25 mouse cellular contexts compared by ENCODE assay signal in the genomic region with DNA sequence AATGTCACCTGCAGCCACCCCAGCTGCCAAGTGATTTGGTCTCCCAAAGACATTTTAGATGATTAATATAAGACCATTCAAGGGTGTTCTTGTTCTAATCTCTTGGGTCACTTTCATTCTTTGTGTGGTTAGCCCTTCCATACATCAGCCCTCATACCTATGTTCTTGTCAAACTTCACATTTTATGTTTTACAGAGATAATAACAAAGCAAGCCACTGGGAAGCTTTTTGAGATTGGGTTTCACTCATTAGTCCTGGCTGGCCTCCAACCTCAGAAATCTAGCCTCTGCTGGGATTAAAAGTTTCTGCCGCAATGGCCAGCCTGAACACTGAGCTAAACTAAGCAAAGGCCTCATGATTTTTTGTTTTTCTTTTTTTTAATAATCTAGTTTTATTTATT. TPM values are rescaled to one million over a fixed set of nuclear protein-coding genes. Genes with fewer than 3 reads are reported as not detected.
DNase-seq lines count a peak whose midpoint lies in the region; ATAC-seq and TF ChIP-seq lines count a peak whose summit lies in the region.
"Had no signal": no experiment of that assay in that cellular context is flagged by ENCODE, and none has a peak within 500 bp of the region (broad histone marks: within the 10 kb centered on the region; RNA-seq: fewer than 3 reads in every experiment).

No protein-coding gene starts in this region.

- no peak overlapping the region for H3K4me2 ChIP-seq in embryonic facial prominence, embryonic 12.5 days (replicated peaks)
- H3K4me2 ChIP-seq in limb, embryonic 13.5 days (replicated peaks) = no peak overlapping the region
- no peak overlapping the region for H3K4me2 ChIP-seq in limb, embryonic 14.5 days (replicated peaks; ENCODE audit: low read depth, low read length, severe bottlenecking)
- no peak overlapping the region for H3K4me2 ChIP-seq in forebrain, embryonic 12.5 days
- H3K4me2 ChIP-seq: embryonic facial prominence, embryonic 13.5 days; heart, embryonic 13.5 days; intestine, embryonic 15.5 days had no signal

- no peaks in the 10 kb centered on the region for H3K27me3 ChIP-seq in embryonic facial prominence, embryonic 12.5 days
- no peaks in the 10 kb centered on the region for H3K27me3 ChIP-seq in embryonic facial prominence, embryonic 10.5 days (replicated peaks; ENCODE audit: low read depth, poor library complexity, severe bottlenecking)
- no peaks in the 10 kb centered on the region for H3K27me3 ChIP-seq in limb, embryonic 13.5 days
- no peaks in the 10 kb centered on the region for H3K27me3 ChIP-seq in limb, embryonic 10.5 days (ENCODE audit: low read depth, poor library complexity, severe bottlenecking)
- no peaks in the 10 kb centered on the region for H3K27me3 ChIP-seq in MEL (ENCODE audit: control insufficient read depth in 1 of 2, insufficient read depth in 2 of 2, low read length in 2 of 2)
- no peaks in the 10 kb centered on the region for H3K27me3 ChIP-seq in limb, embryonic 14.5 days (ENCODE audit: control insufficient read depth, insufficient read depth, low read length)
- no peaks in the 10 kb centered on the region for H3K27me3 ChIP-seq in forebrain, embryonic 12.5 days
- H3K27me3 ChIP-seq: embryonic facial prominence, embryonic 13.5 days; heart, embryonic 13.5 days; intestine, embryonic 15.5 days had no signal

- H3K36me3 ChIP-seq in embryonic facial prominence, embryonic 12.5 days = peaks cover 27% of the 10 kb centered on the region
- peaks cover 46% of the 10 kb centered on the region for H3K36me3 ChIP-seq in embryonic facial prominence, embryonic 10.5 days (replicated peaks)
- peaks cover 21% of the 10 kb centered on the region for H3K36me3 ChIP-seq in limb, embryonic 13.5 days
- H3K36me3 ChIP-seq in limb, embryonic 10.5 days = peaks cover 47% of the 10 kb centered on the region
- H3K36me3 ChIP-seq in MEL (ENCODE audit: control insufficient read depth in 1 of 2, insufficient read depth in 2 of 2, low read length in 2 of 2) = peaks cover 0 to 8% of the 10 kb centered on the region in 2 experiments; a peak in 3 of 4 replicates
- peaks cover 27% of the 10 kb centered on the region for H3K36me3 ChIP-seq in limb, embryonic 14.5 days (ENCODE audit: control insufficient read depth, insufficient read depth, low read length)
- peaks cover 25% of the 10 kb centered on the region for H3K36me3 ChIP-seq in forebrain, embryonic 12.5 days (replicated peaks)

- no peak overlapping the region for H3K9ac ChIP-seq in embryonic facial prominence, embryonic 12.5 days
- H3K9ac ChIP-seq in limb, embryonic 13.5 days = no peak overlapping the region
- no peak overlapping the region for H3K9ac ChIP-seq in MEL (ENCODE audit: control insufficient read depth, low read depth, low read length, poor library complexity, severe bottlenecking)
- H3K9ac ChIP-seq in limb, embryonic 14.5 days (ENCODE audit: low read depth, low read length, severe bottlenecking) = no peak overlapping the region
- no peak overlapping the region for H3K9ac ChIP-seq in forebrain, embryonic 12.5 days
- H3K9ac ChIP-seq: embryonic facial prominence, embryonic 13.5 days; forebrain, postnatal 0 days; heart, embryonic 13.5 days; intestine, embryonic 15.5 days had no signal

- H3K27ac ChIP-seq in embryonic facial prominence, embryonic 12.5 days = 0 out of 2 replicates have a peak overlapping the region, but pooled peaks have one; percentile 48
- no peak overlapping the region for H3K27ac ChIP-seq in embryonic facial prominence, embryonic 10.5 days (replicated peaks)
- H3K27ac ChIP-seq in limb, embryonic 13.5 days = 0 out of 2 replicates have a peak overlapping the region, but pooled peaks have one; percentile 15
- H3K27ac ChIP-seq in limb, embryonic 10.5 days = no peak overlapping the region
- H3K27ac ChIP-seq in MEL (ENCODE audit: control insufficient read depth, low read depth, low read length) = no peak overlapping the region
- H3K27ac ChIP-seq in limb, embryonic 14.5 days (replicated peaks; ENCODE audit: low read depth, low read length) = no peak overlapping the region
- no peak overlapping the region for H3K27ac ChIP-seq in forebrain, embryonic 12.5 days
- H3K27ac ChIP-seq: embryonic facial prominence, embryonic 13.5 days; forebrain, embryonic 10.5 days; gastrocnemius, adult 2 months; heart, embryonic 10.5 days; heart, embryonic 13.5 days; intestine, embryonic 15.5 days had no signal

- no peak for TF ChIP-seq RAD21 in MEL (IDR thresholded peaks at IDR 0.05; ENCODE audit: low read depth, low read length)

- no peak for TF ChIP-seq EP300 in MEL (IDR thresholded peaks at IDR 0.05; ENCODE audit: low read depth in 1 of 2, low read length in 2 of 2)

- H3K4me3 ChIP-seq in embryonic facial prominence, embryonic 12.5 days = no peak overlapping the region
- no peak overlapping the region for H3K4me3 ChIP-seq in embryonic facial prominence, embryonic 10.5 days
- no peak overlapping the region for H3K4me3 ChIP-seq in limb, embryonic 13.5 days
- H3K4me3 ChIP-seq in limb, embryonic 10.5 days = no peak overlapping the region
- H3K4me3 ChIP-seq in MEL (ENCODE audit: control insufficient read depth in 1 of 2, insufficient read depth in 1 of 2, low read depth in 2 of 2, low read length in 2 of 2) = no peak overlapping the region
- H3K4me3 ChIP-seq in limb, embryonic 14.5 days (replicated peaks; ENCODE audit: low read length) = no peak overlapping the region
- no peak overlapping the region for H3K4me3 ChIP-seq in forebrain, embryonic 12.5 days (replicated peaks)
- H3K4me3 ChIP-seq: embryonic facial prominence, embryonic 13.5 days; forebrain, embryonic 10.5 days; gastrocnemius, adult 2 months; heart, embryonic 10.5 days; heart, embryonic 13.5 days; intestine, embryonic 15.5 days had no signal

- TF ChIP-seq POLR2A in MEL (IDR thresholded peaks at IDR 0.05; ENCODE audit: control insufficient read depth in 1 of 2, insufficient read depth in 1 of 2, low read depth in 1 of 2, low read length in 2 of 2, poor library complexity in 1 of 2) = no peak
- no peak for TF ChIP-seq POLR2A in limb, embryonic 14.5 days (IDR thresholded peaks at IDR 0.05; ENCODE audit: borderline replicate concordance, extremely low read depth, insufficient read depth, insufficient read length)

- ATAC-seq in embryonic facial prominence, embryonic 12.5 days (ENCODE audit: insufficient number of reproducible peaks, insufficient read depth, low FRiP score, low TSS enrichment) = no peak
- ATAC-seq in limb, embryonic 13.5 days (ENCODE audit: low FRiP score, low read depth) = no peak
- no peak for ATAC-seq in limb, embryonic 14.5 days (ENCODE audit: low FRiP score, low read depth)
- no peak for ATAC-seq in forebrain, embryonic 12.5 days (ENCODE audit: low FRiP score)
- ATAC-seq: forebrain, embryonic 14.5 days; forebrain, postnatal 0 days; hindbrain, embryonic 16.5 days; intestine, embryonic 15.5 days had no signal

- DNase-seq in embryonic facial prominence, embryonic 10.5 days (ENCODE audit: low spot score) = no peak
- DNase-seq in limb, embryonic 10.5 days (ENCODE audit: low spot score) = no peak
- peak; percentile 46 for DNase-seq in MEL (ENCODE audit: low read depth, low spot score)
- DNase-seq in limb, embryonic 14.5 days (ENCODE audit: low spot score) = peak; percentile 40
- DNase-seq in kidney, postnatal 14 days = no peak
- DNase-seq: adrenal gland, adult 8-10 months; adrenal gland, postnatal 36 days; cerebellum, adult 18-20 months; cerebellum, adult 9-10 months; forebrain, postnatal 0 days; gastrocnemius, adult 2 months; gastrocnemius, postnatal 14 days; heart, adult 18-20 months; heart, postnatal 14 days; heart, postnatal 4 days had no signal

- H3K79me2 ChIP-seq in MEL (ENCODE audit: control insufficient read depth, insufficient read depth, low read length, poor library complexity) = peaks cover 6% of the 10 kb centered on the region; the same call in 1 of the 2 replicates

- WGBS in embryonic facial prominence, embryonic 12.5 days = 61% methylated on average over 1 of the region's 1 CpGs
- WGBS in embryonic facial prominence, embryonic 10.5 days = 85% methylated on average over 1 of the region's 1 CpGs
- 67% methylated on average over 1 of the region's 1 CpGs for WGBS in limb, embryonic 13.5 days
- 90% methylated on average over 1 of the region's 1 CpGs for WGBS in limb, embryonic 10.5 days
- WGBS in limb, embryonic 14.5 days = 59% methylated on average over 1 of the region's 1 CpGs
- WGBS in forebrain, embryonic 12.5 days = 87% methylated on average over 1 of the region's 1 CpGs

- TF ChIP-seq CTCF in MEL (IDR thresholded peaks at IDR 0.05 in 2 of 3, conservative IDR thresholded peaks at IDR 0.05 in 1 of 3; ENCODE audit: control insufficient read depth in 1 of 3, insufficient read depth in 1 of 3, low read depth in 2 of 3, low read length in 3 of 3, poor library complexity in 1 of 3, severe bottlenecking in 1 of 3) = no peak

- H3K4me1 ChIP-seq in embryonic facial prominence, embryonic 12.5 days = peaks cover 40% of the 10 kb centered on the region
- H3K4me1 ChIP-seq in embryonic facial prominence, embryonic 10.5 days = peaks cover 40% of the 10 kb centered on the region
- peaks cover 67% of the 10 kb centered on the region for H3K4me1 ChIP-seq in limb, embryonic 13.5 days
- peaks cover 13% of the 10 kb centered on the region for H3K4me1 ChIP-seq in limb, embryonic 10.5 days
- peaks cover 5 to 8% of the 10 kb centered on the region in 2 experiments for H3K4me1 ChIP-seq in MEL (ENCODE audit: control insufficient read depth in 1 of 2, insufficient read depth in 2 of 2, low read length in 2 of 2)
- peaks cover 36% of the 10 kb centered on the region for H3K4me1 ChIP-seq in limb, embryonic 14.5 days (ENCODE audit: control insufficient read depth, insufficient read depth, low read length)
- peaks cover 41% of the 10 kb centered on the region for H3K4me1 ChIP-seq in forebrain, embryonic 12.5 days

- no peaks in the 10 kb centered on the region for H3K9me3 ChIP-seq in embryonic facial prominence, embryonic 12.5 days
- no peaks in the 10 kb centered on the region for H3K9me3 ChIP-seq in embryonic facial prominence, embryonic 10.5 days
- no peaks in the 10 kb centered on the region for H3K9me3 ChIP-seq in limb, embryonic 13.5 days
- H3K9me3 ChIP-seq in limb, embryonic 10.5 days (replicated peaks) = no peaks in the 10 kb centered on the region
- no peaks in the 10 kb centered on the region for H3K9me3 ChIP-seq in MEL (replicated peaks; ENCODE audit: insufficient read depth, low read length)
- no peaks in the 10 kb centered on the region for H3K9me3 ChIP-seq in limb, embryonic 14.5 days (ENCODE audit: control insufficient read depth, low read length)
- H3K9me3 ChIP-seq in forebrain, embryonic 12.5 days = no peaks in the 10 kb centered on the region
- H3K9me3 ChIP-seq: embryonic facial prominence, embryonic 13.5 days; forebrain, embryonic 10.5 days; heart, embryonic 10.5 days; heart, embryonic 13.5 days; intestine, embryonic 15.5 days had no signal

RNA-seq across cellular contexts. Expression of a gene that starts 3.6 kb away (rescaled TPM):
- 16.5 and 18.7 TPM in 2 replicates for polyA plus RNA-seq in embryonic facial prominence, embryonic 12.5 days (2016; fragmentation: Nextera tagmentation; extraction: Ambion mirVana)
- polyA plus RNA-seq in embryonic facial prominence, embryonic 10.5 days (2016; fragmentation: Nextera tagmentation; extraction: Ambion mirVana) = 14.3 and 14.7 TPM in 2 replicates
- polyA plus RNA-seq in limb, embryonic 13.5 days (2015; fragmentation: Nextera tagmentation; extraction: Ambion mirVana) = 14.4 and 16.1 TPM in 2 replicates
- polyA plus RNA-seq in limb, embryonic 10.5 days (2016; fragmentation: Nextera tagmentation; extraction: Ambion mirVana) = 16.0 TPM in 2 replicates
- 12.2 and 14.7 TPM in 2 replicates for total RNA-seq in MEL (2012; rRNA removed)
- polyA plus RNA-seq in MEL (2012; ENCODE audit: insufficient read depth in 1 of 2, insufficient read length in 2 of 2, low read depth in 1 of 2, low replicate concordance in 2 of 2, missing spikeins in 1 of 2) = 10 to 100 TPM; 55.2 to 81.0 TPM
- polyA plus RNA-seq in limb, embryonic 14.5 days (2012; rRNA removed) = 49.1 and 77.0 TPM in 2 replicates
- 24.1 and 27.1 TPM in 2 replicates for polyA plus RNA-seq in limb, embryonic 14.5 days (2014; fragmentation: Nextera tagmentation; extraction: Ambion mirVana)
- 18.5 and 21.9 TPM in 2 replicates for polyA plus RNA-seq in forebrain, embryonic 12.5 days (2016; fragmentation: Nextera tagmentation; extraction: Ambion mirVana)

RNA-seq across cellular contexts. Expression of a gene that starts 27.6 kb away (rescaled TPM):
- 14.4 and 15.3 TPM in 2 replicates for polyA plus RNA-seq in embryonic facial prominence, embryonic 12.5 days (2016; fragmentation: Nextera tagmentation; extraction: Ambion mirVana)
- 14.0 and 15.1 TPM in 2 replicates for polyA plus RNA-seq in embryonic facial prominence, embryonic 10.5 days (2016; fragmentation: Nextera tagmentation; extraction: Ambion mirVana)
- 15.0 and 17.4 TPM in 2 replicates for polyA plus RNA-seq in limb, embryonic 13.5 days (2015; fragmentation: Nextera tagmentation; extraction: Ambion mirVana)
- 14.8 TPM in 2 replicates for polyA plus RNA-seq in limb, embryonic 10.5 days (2016; fragmentation: Nextera tagmentation; extraction: Ambion mirVana)
- 15.9 and 18.0 TPM in 2 replicates for total RNA-seq in MEL (2012; rRNA removed)
- polyA plus RNA-seq in MEL (2012; ENCODE audit: insufficient read depth in 1 of 2, insufficient read length in 2 of 2, low read depth in 1 of 2, low replicate concordance in 2 of 2, missing spikeins in 1 of 2) = 10 to 100 TPM; 19.6 to 66.5 TPM
- 35.2 and 40.5 TPM in 2 replicates for polyA plus RNA-seq in limb, embryonic 14.5 days (2012; rRNA removed)
- polyA plus RNA-seq in limb, embryonic 14.5 days (2014; fragmentation: Nextera tagmentation; extraction: Ambion mirVana) = 14.6 and 15.2 TPM in 2 replicates
- polyA plus RNA-seq in forebrain, embryonic 12.5 days (2016; fragmentation: Nextera tagmentation; extraction: Ambion mirVana) = 13.6 and 14.9 TPM in 2 replicates

RNA-seq across cellular contexts. Expression of a gene that starts 41.9 kb away (rescaled TPM):
- polyA plus RNA-seq in embryonic facial prominence, embryonic 12.5 days (2016; fragmentation: Nextera tagmentation; extraction: Ambion mirVana) = 191 and 204 TPM in 2 replicates
- polyA plus RNA-seq in embryonic facial prominence, embryonic 10.5 days (2016; fragmentation: Nextera tagmentation; extraction: Ambion mirVana) = 156 and 166 TPM in 2 replicates
- 145 and 149 TPM in 2 replicates for polyA plus RNA-seq in limb, embryonic 13.5 days (2015; fragmentation: Nextera tagmentation; extraction: Ambion mirVana)
- 156 and 179 TPM in 2 replicates for polyA plus RNA-seq in limb, embryonic 10.5 days (2016; fragmentation: Nextera tagmentation; extraction: Ambion mirVana)
- 56.5 and 63.2 TPM in 2 replicates for total RNA-seq in MEL (2012; rRNA removed)
- polyA plus RNA-seq in MEL (2012; ENCODE audit: insufficient read depth in 1 of 2, insufficient read length in 2 of 2, low read depth in 1 of 2, low replicate concordance in 2 of 2, missing spikeins in 1 of 2) = 100 to 1,000 TPM in 1 of 2 experiments, 10 to 100 TPM in 1; 77.6 to 141 TPM
- polyA plus RNA-seq in limb, embryonic 14.5 days (2012; rRNA removed) = 96.6 and 97.6 TPM in 2 replicates
- 107 and 122 TPM in 2 replicates for polyA plus RNA-seq in limb, embryonic 14.5 days (2014; fragmentation: Nextera tagmentation; extraction: Ambion mirVana)
- 229 and 231 TPM in 2 replicates for polyA plus RNA-seq in forebrain, embryonic 12.5 days (2016; fragmentation: Nextera tagmentation; extraction: Ambion mirVana)

RNA-seq across cellular contexts. Expression of a gene that starts 59.4 kb away (rescaled TPM):
- polyA plus RNA-seq in embryonic facial prominence, embryonic 12.5 days (2016; fragmentation: Nextera tagmentation; extraction: Ambion mirVana) = 100 TPM in 2 replicates
- polyA plus RNA-seq in embryonic facial prominence, embryonic 10.5 days (2016; fragmentation: Nextera tagmentation; extraction: Ambion mirVana) = 115 and 117 TPM in 2 replicates
- polyA plus RNA-seq in limb, embryonic 13.5 days (2015; fragmentation: Nextera tagmentation; extraction: Ambion mirVana) = 97.5 and 102 TPM in 2 replicates
- polyA plus RNA-seq in limb, embryonic 10.5 days (2016; fragmentation: Nextera tagmentation; extraction: Ambion mirVana) = 109 and 122 TPM in 2 replicates
- total RNA-seq in MEL (2012; rRNA removed) = 68.0 and 69.5 TPM in 2 replicates
- 10 to 100 TPM in 1 of 2 experiments, not detected in 1; 68.9 TPM for polyA plus RNA-seq in MEL (2012; ENCODE audit: insufficient read depth in 1 of 2, insufficient read length in 2 of 2, low read depth in 1 of 2, low replicate concordance in 2 of 2, missing spikeins in 1 of 2)
- 80.3 and 82.6 TPM in 2 replicates for polyA plus RNA-seq in limb, embryonic 14.5 days (2012; rRNA removed)
- 108 and 112 TPM in 2 replicates for polyA plus RNA-seq in limb, embryonic 14.5 days (2014; fragmentation: Nextera tagmentation; extraction: Ambion mirVana)
- 97.1 and 111 TPM in 2 replicates for polyA plus RNA-seq in forebrain, embryonic 12.5 days (2016; fragmentation: Nextera tagmentation; extraction: Ambion mirVana)

Comparison
In these comparisons a context has a peak if more than half of its experiments do, and no peak if none do; other contexts are left out.
1. H3K27ac ChIP-seq: peak in embryonic facial prominence, embryonic 12.5 days (single experiment) and limb, embryonic 13.5 days (single experiment); none in embryonic facial prominence, embryonic 10.5 days (single experiment), limb, embryonic 10.5 days (single experiment), MEL (single experiment), limb, embryonic 14.5 days (single experiment) and forebrain, embryonic 12.5 days (single experiment).
2. DNase-seq: peak in MEL (single experiment) and limb, embryonic 14.5 days (single experiment); none in embryonic facial prominence, embryonic 10.5 days (single experiment), limb, embryonic 10.5 days (single experiment) and kidney, postnatal 14 days (single experiment).